Mouse (Mus musculus): ENCODE results near the gene Mrps26. TPM values are rescaled to one million over a fixed set of nuclear protein-coding genes. Genes with fewer than 3 reads are reported as not detected.
A peak's percentile ranks its signal among the peaks of the same experiment; 100 is the strongest.

Mrps26 gene
- total and polyA plus RNA-seq, 3 experiments, result 68.7 to 101 (median 71.4) TPM

DNA sequence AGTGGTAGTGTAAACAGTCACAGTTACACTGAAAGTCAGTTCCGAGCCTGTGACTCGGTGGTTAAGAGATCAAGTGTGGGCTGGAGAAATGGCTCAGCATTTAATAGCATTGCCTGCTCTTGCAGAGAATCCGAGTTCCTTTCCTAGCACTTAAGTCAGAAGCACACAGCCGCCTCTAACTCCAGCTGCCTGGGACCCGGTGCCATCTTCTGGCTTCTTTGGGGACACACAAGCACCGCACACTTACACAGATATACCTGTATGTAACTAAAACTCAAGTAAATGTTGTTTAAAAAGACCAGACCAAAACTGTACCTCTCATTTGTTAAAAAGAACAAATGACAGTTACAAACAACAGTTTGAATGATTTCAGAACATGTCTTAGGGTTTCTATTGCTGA lies 35.1 kb upstream of the Mrps26 start:
- no peak overlapping the region for H3K9ac ChIP-seq (ENCODE audit: insufficient read depth, low read depth)
- peaks cover 18 to 47% of the 10 kb centered on the region in 2 experiments for H3K4me1 ChIP-seq (ENCODE audit: control insufficient read depth in 1 of 2, insufficient read depth in 2 of 2)
- no peaks in the 10 kb centered on the region for H3K79me2 ChIP-seq (replicated peaks; ENCODE audit: control insufficient read depth, extremely low read depth, insufficient read depth, poor library complexity, severe bottlenecking)
- peak; percentile 13 for TF ChIP-seq RAD21 (IDR thresholded peaks at IDR 0.05; ENCODE audit: low read depth, low read length)
- TF ChIP-seq TCF12 (IDR thresholded peaks at IDR 0.05; ENCODE audit: low read depth, low read length), result no peak
- H3K9me3 ChIP-seq (replicated peaks; ENCODE audit: low read length), result no peaks in the 10 kb centered on the region
- dilution Hi-C loops (cut with MboI; ENCODE audit: extremely low pct_ligation_motif_present, extremely low pct_unique_long_range_greater_than_20kb, low sequenced_read_pairs) (no loop called here), in situ Hi-C loops (cut with MboI; ENCODE audit: low pct_ligation_motif_present, low pct_unique_long_range_greater_than_20kb, low sequenced_read_pairs) (no loop called here)
- no peak for DNase-seq (ENCODE audit: extremely low read depth)
- no peak overlapping the region for H3K4me2 ChIP-seq (ENCODE audit: insufficient read depth, low read depth, poor library complexity, severe bottlenecking)
- no peaks in the 10 kb centered on the region for H3K27me3 ChIP-seq (replicated peaks)
- no peak overlapping the region for H3K4me3 ChIP-seq (replicated peaks in 1 of 3; ENCODE audit: low read depth in 2 of 3, low read length in 2 of 3, poor library complexity in 1 of 3)
- H3K36me3 ChIP-seq (replicated peaks in 1 of 2; ENCODE audit: control insufficient read depth in 1 of 2, insufficient read depth in 1 of 2, low read length in 1 of 2), result peaks cover 8 to 58% of the 10 kb centered on the region in 2 experiments
- H3K27ac ChIP-seq (ENCODE audit: insufficient read depth, low read depth), result no peak overlapping the region

DNA sequence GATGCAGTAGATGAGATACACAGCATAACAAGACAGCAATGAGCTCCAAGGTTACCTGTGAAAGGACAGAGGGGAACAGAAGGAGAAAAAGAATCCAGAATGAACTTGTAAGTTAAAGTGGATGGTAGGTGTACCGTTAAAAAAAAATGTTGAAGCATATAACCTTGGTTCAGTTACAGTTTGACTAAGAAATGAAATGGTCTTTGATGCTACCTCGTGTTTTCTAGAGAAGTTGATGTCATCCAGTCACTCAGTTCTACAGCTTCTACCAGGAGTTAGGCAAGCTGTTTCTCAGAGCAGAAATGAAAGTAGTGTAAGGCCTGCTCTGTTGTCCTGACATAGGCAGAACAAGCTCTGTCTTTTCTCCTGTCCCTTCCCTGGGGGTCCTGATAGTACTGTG lies 34.3 kb upstream of the Mrps26 start:
- Histone ChIP-seq H3K27me3 (replicated peaks) (no peaks in the 10 kb centered on the region), H3K9ac (ENCODE audit: insufficient read depth, low read depth) (no peak overlapping the region), H3K9me3 (replicated peaks; ENCODE audit: low read length) (no peaks in the 10 kb centered on the region), H3K36me3 (replicated peaks in 1 of 2; ENCODE audit: control insufficient read depth in 1 of 2, insufficient read depth in 1 of 2, low read length in 1 of 2) (peaks cover 12 to 58% of the 10 kb centered on the region in 2 experiments), H3K79me2 (replicated peaks; ENCODE audit: control insufficient read depth, extremely low read depth, insufficient read depth, poor library complexity, severe bottlenecking) (no peaks in the 10 kb centered on the region), H3K4me1 (ENCODE audit: control insufficient read depth in 1 of 2, insufficient read depth in 2 of 2) (peaks cover 18 to 54% of the 10 kb centered on the region in 2 experiments), H3K4me3 (replicated peaks in 1 of 3; ENCODE audit: low read depth in 2 of 3, low read length in 2 of 3, poor library complexity in 1 of 3) (no peak overlapping the region), H3K4me2 (ENCODE audit: insufficient read depth, low read depth, poor library complexity, severe bottlenecking) (0 out of 2 replicates have a peak overlapping the region, but pooled peaks have one; percentile 72), H3K27ac (ENCODE audit: insufficient read depth, low read depth) (peak overlapping the region; percentile 38)
- DNase-seq (ENCODE audit: extremely low read depth), result peak; percentile 41
- TF ChIP-seq ZKSCAN1 (IDR thresholded peaks at IDR 0.05; ENCODE audit: borderline replicate concordance, low read depth, low read length) (no peak), EP300 (IDR thresholded peaks at IDR 0.05; ENCODE audit: low read length) (peak; percentile 50; the same call in 1 of the 2 replicates), IRF4 (IDR thresholded peaks at IDR 0.05; ENCODE audit: low read depth, low read length) (peak; percentile 26; the same call in 1 of the 2 replicates), JUN (IDR thresholded peaks at IDR 0.05; ENCODE audit: insufficient read depth, low read depth, low read length) (peak; percentile 53; the same call in 1 of the 2 replicates), CTCF (conservative IDR thresholded peaks at IDR 0.05 in 1 of 2, IDR thresholded peaks at IDR 0.05 in 1 of 2; ENCODE audit: low read depth in 2 of 2, low read length in 2 of 2) (no peak), ZNF384 (IDR thresholded peaks at IDR 0.05; ENCODE audit: low read depth, low read length) (peak; percentile 72), JUND (conservative IDR thresholded peaks at IDR 0.05; ENCODE audit: low read depth, low read length) (peak; percentile 58)
- dilution Hi-C loops (cut with MboI; ENCODE audit: extremely low pct_ligation_motif_present, extremely low pct_unique_long_range_greater_than_20kb, low sequenced_read_pairs) (no loop called here), in situ Hi-C loops (cut with MboI; ENCODE audit: low pct_ligation_motif_present, low pct_unique_long_range_greater_than_20kb, low sequenced_read_pairs) (no loop called here)

- Histone ChIP-seq H3K27me3 (replicated peaks) (no peaks in the 10 kb centered on the region), H3K9me3 (replicated peaks; ENCODE audit: low read length) (no peaks in the 10 kb centered on the region), H3K4me1 (ENCODE audit: control insufficient read depth in 1 of 2, insufficient read depth in 2 of 2) (peaks cover 18 to 60% of the 10 kb centered on the region in 2 experiments), H3K4me3 (replicated peaks in 1 of 3; ENCODE audit: low read depth in 2 of 3, low read length in 2 of 3, poor library complexity in 1 of 3) (no peak overlapping the region), H3K9ac (ENCODE audit: insufficient read depth, low read depth) (peak overlapping the region; percentile 40), H3K4me2 (ENCODE audit: insufficient read depth, low read depth, poor library complexity, severe bottlenecking) (peak overlapping the region; percentile 72), H3K27ac (ENCODE audit: insufficient read depth, low read depth) (peak overlapping the region; percentile 38), H3K36me3 (replicated peaks in 1 of 2; ENCODE audit: control insufficient read depth in 1 of 2, insufficient read depth in 1 of 2, low read length in 1 of 2) (peaks cover 10 to 53% of the 10 kb centered on the region in 2 experiments), H3K79me2 (replicated peaks; ENCODE audit: control insufficient read depth, extremely low read depth, insufficient read depth, poor library complexity, severe bottlenecking) (no peaks in the 10 kb centered on the region)
- peak; percentile 49 for DNase-seq (ENCODE audit: extremely low read depth)
- dilution Hi-C loops (cut with MboI; ENCODE audit: extremely low pct_ligation_motif_present, extremely low pct_unique_long_range_greater_than_20kb, low sequenced_read_pairs), result no loop called here
- in situ Hi-C loops (cut with MboI; ENCODE audit: low pct_ligation_motif_present, low pct_unique_long_range_greater_than_20kb, low sequenced_read_pairs), result no loop called here
- TF ChIP-seq MAX (IDR thresholded peaks at IDR 0.05; ENCODE audit: low read length) (peak; percentile 43; the same call in 1 of the 2 replicates), TBP (conservative IDR thresholded peaks at IDR 0.05; ENCODE audit: low read depth, low read length) (no peak), ZC3H11A (IDR thresholded peaks at IDR 0.05; ENCODE audit: low read depth, low read length) (no peak), USF2 (conservative IDR thresholded peaks at IDR 0.05; ENCODE audit: low read depth, low read length) (no peak), IRF4 (IDR thresholded peaks at IDR 0.05; ENCODE audit: low read depth, low read length) (peak; percentile 65; the same call in 1 of the 2 replicates), NELFE (IDR thresholded peaks at IDR 0.05; ENCODE audit: low read depth, low read length) (no peak), MXI1 (IDR thresholded peaks at IDR 0.05; ENCODE audit: low read depth, low read length) (peak; percentile 18; the same call in 1 of the 2 replicates), MAFK (IDR thresholded peaks at IDR 0.05; ENCODE audit: insufficient replicate concordance, low read length) (0 out of 2 replicates have a peak, but pooled peaks have one; percentile 33), TCF12 (IDR thresholded peaks at IDR 0.05; ENCODE audit: low read depth, low read length) (no peak), GABPA (IDR thresholded peaks at IDR 0.05; ENCODE audit: insufficient replicate concordance, low read depth, low read length) (no peak), JUND (conservative IDR thresholded peaks at IDR 0.05; ENCODE audit: low read depth, low read length) (no peak), RAD21 (IDR thresholded peaks at IDR 0.05; ENCODE audit: low read depth, low read length) (no peak), ETS1 (conservative IDR thresholded peaks at IDR 0.05; ENCODE audit: low read depth, low read length) (peak; percentile 47), BHLHE40 (IDR thresholded peaks at IDR 0.05; ENCODE audit: low read depth, low read length) (peak; percentile 64), RCOR1 (conservative IDR thresholded peaks at IDR 0.05; ENCODE audit: low read depth, low read length) (no peak; the same call in 1 of the 2 replicates), PAX5 (IDR thresholded peaks at IDR 0.05; ENCODE audit: low read length) (no peak), EP300 (IDR thresholded peaks at IDR 0.05; ENCODE audit: low read length) (peak; percentile 63), POLR2A (IDR thresholded peaks at IDR 0.05; ENCODE audit: low read depth, low read length) (no peak), ZNF384 (IDR thresholded peaks at IDR 0.05; ENCODE audit: low read depth, low read length) (no peak), CHD1 (IDR thresholded peaks at IDR 0.05; ENCODE audit: low read depth, low read length) (no peak), MYC (IDR thresholded peaks at IDR 0.05; ENCODE audit: low read depth, low read length) (peak; percentile 55; the same call in 1 of the 2 replicates), KAT2A (IDR thresholded peaks at IDR 0.05; ENCODE audit: insufficient replicate concordance, low read length) (no peak)
Measured at GRCm38 (mm10) chr2:130529925-130530324, 33.6 kb upstream of the Mrps26 start.

All from CH12.LX (cell line).